Mouse (Mus musculus) neural tube, embryonic 13.5 days (tissue): ENCODE results near the gene Chd6. TPM values are rescaled to one million over a fixed set of nuclear protein-coding genes. Genes with fewer than 3 reads are reported as not detected.
"Not testable (repeated sequence)": the region's sequence is repeated elsewhere in the genome, so short reads cannot be mapped to it uniquely, and the experiment has no call there.

Experiments used
- ATAC-seq: fragments of 200-750 bp; cut with Nextera tagmentation; 2 replicates; pipeline ENCODE4 v1.8.0; 2017; ENCODE audit warnings: low read depth, mild to moderate bottlenecking, moderate TSS enrichment, moderate library complexity
- H3K27ac ChIP-seq: fragments of 300-500 bp; sonication (generic); replicated peaks from 2 replicates; pipeline ENCODE4 v1.5.1; 2015; ENCODE audit warnings: moderate library complexity, mild to moderate bottlenecking, inconsistent platforms
- H3K27me3 ChIP-seq: fragments of 300-500 bp; sonication (generic); 2 replicates; pipeline ENCODE4 v1.6.1; 2015; ENCODE audit warnings: mild to moderate bottlenecking, inconsistent platforms
- H3K36me3 ChIP-seq: fragments of 300-500 bp; sonication (generic); 2 replicates; pipeline ENCODE4 v1.6.1; 2015; ENCODE audit warnings: mild to moderate bottlenecking, inconsistent platforms
- H3K4me1 ChIP-seq: fragments of 300-500 bp; sonication (generic); replicated peaks from 2 replicates; pipeline ENCODE4 v1.6.1; 2015; ENCODE audit warnings: inconsistent platforms
- H3K4me2 ChIP-seq: fragments of 300-500 bp; sonication (generic); 2 replicates; pipeline ENCODE4 v1.6.1; 2015; ENCODE audit warnings: inconsistent platforms, mild to moderate bottlenecking, moderate library complexity
- H3K4me3 ChIP-seq: fragments of 300-500 bp; sonication (generic); 2 replicates; pipeline ENCODE4 v1.5.1; 2015; ENCODE audit warnings: mild to moderate bottlenecking, inconsistent platforms
- H3K9ac ChIP-seq: fragments of 300-500 bp; sonication (generic); 2 replicates; pipeline ENCODE4 v1.6.1; 2015; ENCODE audit warnings: moderate library complexity, mild to moderate bottlenecking, inconsistent platforms
- H3K9me3 ChIP-seq: fragments of 300-500 bp; sonication (generic); 2 replicates; pipeline ENCODE4 v1.6.1; 2016; ENCODE audit warnings: inconsistent platforms
- whole genome bisulfite sequencing: fragments of 180-500 bp; shearing (Covaris S2); methylation state at CpG from one replicate; pipeline ENCODE4 v1.1.7; 2015; 5-methylcytosine and 5-hydroxymethylcytosine counted together
- polyA plus RNA-seq: library from polyadenylated mRNA; unstranded; fragments of >200 nt; fragmentation: Nextera tagmentation; extraction: Ambion mirVana; gene quantifications from 2 replicates; pipeline ENCODE4 v1.2.1, GENCODE M21; 2015

The Chd6 gene
- polyA plus RNA-seq, 1 experiment from 2014 or later: 37.6 TPM

DNA sequence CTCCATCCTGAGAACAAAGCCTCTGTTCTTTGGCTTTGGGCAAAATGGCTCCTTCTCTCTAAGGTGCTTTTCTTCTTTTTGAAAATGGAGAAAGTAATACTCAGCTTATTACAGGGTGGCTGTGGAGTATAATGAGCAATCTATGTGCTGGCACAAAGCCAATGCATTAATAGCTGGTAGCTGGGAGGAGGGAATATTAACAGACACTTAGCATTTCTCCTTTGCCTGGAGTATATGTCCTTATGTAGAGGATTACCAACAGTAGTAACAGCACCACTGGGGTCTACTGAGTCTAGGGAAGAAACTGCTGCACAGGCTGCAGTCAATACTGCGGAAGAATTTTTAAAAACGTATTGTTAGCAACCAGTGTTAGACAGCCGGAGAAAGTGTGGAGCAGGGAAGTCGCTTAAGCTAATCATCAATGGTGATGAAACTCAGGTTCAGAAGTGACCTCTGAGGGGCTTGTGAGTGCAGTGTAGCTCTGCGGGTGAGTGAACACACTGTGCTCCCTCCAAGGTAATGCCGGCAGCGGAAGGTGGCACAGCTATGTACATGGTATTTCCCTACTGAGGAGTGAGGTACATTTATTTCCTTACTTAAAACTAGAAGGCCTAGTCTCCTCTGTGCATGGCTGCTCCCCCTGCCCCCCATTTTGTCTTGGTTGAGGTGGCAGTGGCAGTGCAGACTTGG, 136.6 kb downstream of the Chd6 start:
- no peak overlapping the region for H3K9ac ChIP-seq
- peak; percentile 92 for ATAC-seq
- WGBS: 77% methylated on average over 7 of the region's 7 CpGs
- no peak overlapping the region for H3K4me2 ChIP-seq
- H3K27ac ChIP-seq: peak overlapping the region; percentile 86
- no peaks in the 10 kb centered on the region for H3K27me3 ChIP-seq
- H3K36me3 ChIP-seq: peaks cover 82% of the 10 kb centered on the region
- no peaks in the 10 kb centered on the region for H3K9me3 ChIP-seq
- no peak overlapping the region for H3K4me3 ChIP-seq
- peaks cover 19% of the 10 kb centered on the region for H3K4me1 ChIP-seq

- no peak overlapping the region for H3K4me2 ChIP-seq
- H3K27me3 ChIP-seq: no peaks in the 10 kb centered on the region
- H3K9me3 ChIP-seq: no peaks in the 10 kb centered on the region
- H3K27ac ChIP-seq: no peak overlapping the region
- ATAC-seq: no peak
- no peaks in the 10 kb centered on the region for H3K4me1 ChIP-seq
- WGBS: 95% methylated on average over 1 of the region's 1 CpGs
- H3K36me3 ChIP-seq: peaks cover 87% of the 10 kb centered on the region
- H3K4me3 ChIP-seq: no peak overlapping the region
- H3K9ac ChIP-seq: no peak overlapping the region
Observed at GRCm38 (mm10) chr2:160962149-160962548, 146.7 kb downstream of the Chd6 start.

DNA sequence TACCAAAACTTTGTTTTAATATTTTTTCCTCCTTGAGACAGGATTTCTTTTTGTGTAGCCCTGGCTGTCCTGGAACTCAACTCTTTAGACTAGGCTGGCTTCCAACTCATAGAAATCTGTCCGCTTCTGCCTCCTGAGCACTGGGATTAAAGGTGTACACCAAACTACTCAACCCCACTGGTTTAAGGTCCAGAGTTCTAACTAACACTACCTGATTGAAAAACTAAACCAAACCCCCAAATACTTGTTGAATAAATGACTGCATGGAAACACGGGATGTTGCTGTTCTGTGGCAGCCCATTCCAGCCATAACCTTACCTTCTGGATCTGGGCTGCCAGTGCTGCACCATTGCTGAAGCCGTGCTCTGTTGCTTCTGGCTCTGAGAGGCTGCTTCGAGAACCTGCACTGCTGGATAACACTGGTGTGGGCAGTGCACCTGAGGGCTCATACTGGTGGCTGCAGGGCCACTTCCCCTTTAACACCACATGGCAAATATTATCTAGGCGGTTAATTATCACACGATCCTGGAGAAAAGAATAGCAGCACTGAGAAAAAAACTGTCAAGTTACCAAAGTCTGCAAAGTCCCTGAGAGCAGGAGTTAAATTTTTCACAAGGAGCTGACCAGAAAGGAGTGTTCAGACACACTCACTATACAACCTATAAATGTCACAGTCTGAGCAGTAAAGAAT, 147.8 kb downstream of the Chd6 start:
- no peaks in the 10 kb centered on the region for H3K9me3 ChIP-seq
- ATAC-seq: no peak
- 96% methylated on average over 6 of the region's 6 CpGs for WGBS
- no peak overlapping the region for H3K27ac ChIP-seq
- no peak overlapping the region for H3K4me2 ChIP-seq
- no peaks in the 10 kb centered on the region for H3K4me1 ChIP-seq
- no peaks in the 10 kb centered on the region for H3K27me3 ChIP-seq
- no peak overlapping the region for H3K9ac ChIP-seq
- no peak overlapping the region for H3K4me3 ChIP-seq
- H3K36me3 ChIP-seq: peaks cover 87% of the 10 kb centered on the region

DNA sequence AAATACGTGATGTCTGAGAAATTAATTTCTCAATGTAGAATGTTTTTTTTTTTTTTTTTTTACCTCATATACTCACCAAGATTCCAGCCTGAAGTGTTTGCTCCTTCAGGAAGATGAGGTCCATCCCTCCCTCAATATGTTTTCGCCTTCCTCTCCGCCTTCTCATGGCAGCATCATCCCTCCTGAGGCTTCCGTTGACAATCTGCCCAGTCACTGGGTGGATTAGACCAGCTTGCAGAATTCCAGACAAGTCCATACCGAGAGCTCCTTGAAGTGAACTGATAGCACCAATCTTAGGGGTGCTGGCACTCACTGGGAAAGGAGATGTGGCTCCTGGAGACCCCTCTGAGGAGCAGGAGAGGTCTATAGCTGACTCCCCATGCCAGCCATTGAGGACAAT, 149.0 kb downstream of the Chd6 start:
- Histone ChIP-seq H3K36me3 (peaks cover 87% of the 10 kb centered on the region), H3K4me2 (no peak overlapping the region), H3K4me1 (no peaks in the 10 kb centered on the region), H3K9ac (no peak overlapping the region), H3K9me3 (no peaks in the 10 kb centered on the region), H3K27ac (no peak overlapping the region), H3K27me3 (no peaks in the 10 kb centered on the region), H3K4me3 (no peak overlapping the region)
- WGBS: 94% methylated on average over 5 of the region's 5 CpGs
- ATAC-seq: no peak

DNA sequence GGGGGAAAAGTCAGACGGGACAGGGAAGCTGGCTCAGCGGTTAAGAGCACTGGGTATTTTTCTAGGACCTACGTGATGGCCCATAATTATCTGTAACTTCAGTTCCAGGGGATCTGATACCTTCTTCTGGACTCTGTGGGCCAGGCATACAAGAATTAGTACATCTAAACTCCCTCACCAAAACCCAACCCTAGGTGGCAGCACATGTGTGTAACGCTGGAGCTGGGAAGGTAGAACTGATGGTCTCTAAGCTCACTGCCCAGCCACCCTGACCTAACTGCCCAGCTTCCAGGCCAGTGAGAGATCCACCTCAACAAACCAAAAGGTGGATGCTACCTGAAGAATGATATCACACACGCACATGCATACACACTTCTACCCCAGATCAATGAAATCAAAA, 150.1 kb downstream of the Chd6 start:
- Histone ChIP-seq H3K36me3 (peaks cover 87% of the 10 kb centered on the region), H3K9me3 (no peaks in the 10 kb centered on the region), H3K4me2 (no peak overlapping the region), H3K27me3 (no peaks in the 10 kb centered on the region), H3K27ac (no peak overlapping the region), H3K9ac (no peak overlapping the region), H3K4me3 (no peak overlapping the region), H3K4me1 (peaks cover 5% of the 10 kb centered on the region; the same call in 1 of the 2 replicates)
- no peak for ATAC-seq
- 94% methylated on average over 5 of the region's 5 CpGs for WGBS

- Histone ChIP-seq H3K4me1 (peaks cover 13% of the 10 kb centered on the region; the same call in 1 of the 2 replicates), H3K36me3 (peaks cover 87% of the 10 kb centered on the region)
- not testable (repeated sequence) for H3K9ac ChIP-seq, H3K4me2 ChIP-seq, H3K27me3 ChIP-seq, ATAC-seq, H3K27ac ChIP-seq, H3K9me3 ChIP-seq, H3K4me3 ChIP-seq
Observed at GRCm38 (mm10) chr2:160957801-160958200, 151.1 kb downstream of the Chd6 start.

- not testable (repeated sequence) for H3K27me3 ChIP-seq, H3K27ac ChIP-seq, H3K9ac ChIP-seq, H3K4me2 ChIP-seq, H3K9me3 ChIP-seq, H3K4me3 ChIP-seq, ATAC-seq
- peaks cover 85% of the 10 kb centered on the region for H3K36me3 ChIP-seq
- peaks cover 15% of the 10 kb centered on the region; the same call in 1 of the 2 replicates for H3K4me1 ChIP-seq
Observed at GRCm38 (mm10) chr2:160957307-160957706, 151.6 kb downstream of the Chd6 start.

DNA sequence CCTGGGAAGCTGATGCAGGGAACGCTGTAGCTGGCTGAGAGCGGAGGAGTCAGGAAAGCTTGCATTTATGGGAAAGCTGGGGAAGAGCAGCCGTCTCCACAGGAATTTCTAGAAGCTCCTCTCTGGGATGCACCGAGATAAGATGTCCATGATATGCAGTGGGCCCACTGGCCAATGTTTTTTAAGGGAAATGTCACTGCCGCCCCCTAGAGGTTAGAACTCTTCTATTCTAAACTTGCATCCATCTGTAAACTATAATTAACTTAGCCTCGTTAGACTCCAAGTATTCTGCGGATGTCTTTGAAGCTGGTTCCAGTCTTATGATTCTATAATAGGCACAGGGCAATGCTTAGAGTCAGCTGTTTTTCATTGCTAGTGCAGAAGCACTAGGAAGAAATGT, 153.5 kb downstream of the Chd6 start:
- Histone ChIP-seq H3K4me3 (no peak overlapping the region), H3K27me3 (no peaks in the 10 kb centered on the region), H3K9ac (no peak overlapping the region), H3K4me1 (peaks cover 15% of the 10 kb centered on the region; the same call in 1 of the 2 replicates), H3K36me3 (peaks cover 87% of the 10 kb centered on the region), H3K4me2 (no peak overlapping the region), H3K9me3 (no peaks in the 10 kb centered on the region), H3K27ac (no peak overlapping the region)
- ATAC-seq: no peak
- WGBS: 81% methylated on average over 7 of the region's 7 CpGs

- Histone ChIP-seq H3K27me3 (no peaks in the 10 kb centered on the region), H3K4me2 (no peak overlapping the region), H3K36me3 (peaks cover 88% of the 10 kb centered on the region), H3K4me3 (no peak overlapping the region), H3K9ac (no peak overlapping the region), H3K27ac (no peak overlapping the region), H3K4me1 (peaks cover 15% of the 10 kb centered on the region; the same call in 1 of the 2 replicates), H3K9me3 (no peaks in the 10 kb centered on the region)
- no peak for ATAC-seq
- WGBS: 93% methylated on average over 3 of the region's 3 CpGs
Observed at GRCm38 (mm10) chr2:160954541-160954940, 154.3 kb downstream of the Chd6 start.

GRCm38 (mm10) chr2:160953131-160953873, 155.6 kb downstream of the Chd6 start:
- Histone ChIP-seq H3K27ac (peak overlapping the region; percentile 71), H3K4me1 (peaks cover 15% of the 10 kb centered on the region; the same call in 1 of the 2 replicates), H3K27me3 (no peaks in the 10 kb centered on the region), H3K36me3 (peaks cover 89% of the 10 kb centered on the region), H3K4me3 (no peak overlapping the region), H3K4me2 (no peak overlapping the region), H3K9me3 (no peaks in the 10 kb centered on the region), H3K9ac (no peak overlapping the region)
- 75% methylated on average over 7 of the region's 7 CpGs for WGBS
- no peak for ATAC-seq

DNA sequence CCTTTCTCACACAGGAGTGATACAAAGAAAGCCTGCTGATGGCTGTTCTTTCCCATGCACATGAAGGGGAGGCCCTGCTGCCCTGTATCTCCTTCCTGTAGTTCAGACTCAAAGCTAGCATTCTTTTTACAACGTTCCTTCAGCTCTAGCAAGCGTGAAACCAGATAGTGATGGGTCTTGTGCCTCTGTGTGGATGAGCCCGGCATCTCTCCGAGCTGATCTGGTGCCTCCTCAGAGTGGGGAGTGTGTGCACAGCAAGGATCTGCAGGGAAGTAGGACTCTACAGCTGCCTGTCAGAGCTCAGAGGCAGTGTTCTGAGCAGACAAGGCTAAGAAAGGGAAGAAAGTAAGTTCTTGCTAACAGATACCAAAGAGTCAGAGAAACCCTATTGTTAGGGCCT, 157.3 kb downstream of the Chd6 start:
- WGBS: 81% methylated on average over 4 of the region's 4 CpGs
- no peak for ATAC-seq
- no peak overlapping the region for H3K27ac ChIP-seq

DNA sequence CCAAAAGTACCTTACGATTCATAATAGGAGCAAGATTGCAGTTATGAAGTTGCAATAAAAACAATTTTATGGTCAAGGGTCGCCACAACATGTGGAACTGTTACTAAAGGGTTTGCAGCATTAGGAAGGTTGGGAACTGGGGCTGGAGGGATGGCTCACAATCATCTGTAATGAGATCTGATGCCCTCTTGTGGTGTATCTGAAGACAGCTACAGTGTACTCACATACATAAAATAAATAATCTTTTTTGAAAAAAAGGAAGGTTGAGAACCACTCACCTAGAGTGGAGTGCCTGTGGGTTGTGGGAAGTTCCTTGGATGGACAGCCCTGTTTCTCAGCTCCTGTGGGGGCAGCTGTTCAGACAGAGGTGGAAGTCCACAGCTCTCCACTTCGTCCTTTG, 166.4 kb downstream of the Chd6 start:
- WGBS: 62% methylated on average over 3 of the region's 3 CpGs
- Histone ChIP-seq H3K4me3 (no peak overlapping the region), H3K36me3 (peaks cover 25% of the 10 kb centered on the region), H3K4me2 (no peak overlapping the region), H3K9me3 (no peaks in the 10 kb centered on the region), H3K27me3 (no peaks in the 10 kb centered on the region), H3K9ac (no peak overlapping the region), H3K4me1 (0 out of 2 replicates have a peak, but pooled peaks cover 4% of the 10 kb centered on the region), H3K27ac (no peak overlapping the region)
- ATAC-seq: peak; percentile 55; the same call in 1 of the 2 replicates

More for the DNA sequence above, 157.3 kb downstream of the Chd6 start:
- peaks cover 15% of the 10 kb centered on the region; the same call in 1 of the 2 replicates for H3K4me1 ChIP-seq
- H3K27me3 ChIP-seq: no peaks in the 10 kb centered on the region
- H3K9me3 ChIP-seq: no peaks in the 10 kb centered on the region
- no peak overlapping the region for H3K9ac ChIP-seq
- no peak overlapping the region for H3K4me3 ChIP-seq
- H3K4me2 ChIP-seq: no peak overlapping the region
- H3K36me3 ChIP-seq: peaks cover 92% of the 10 kb centered on the region
